Mouse (Mus musculus) kidney, adult 8-10 months (tissue): ENCODE data around the gene Cops3.

Experiments
- DNase-seq, 2 experiments: peaks; one replicate each; pipeline ENCODE4 v3.0.0; 2022

The Cops3 gene

DNA sequence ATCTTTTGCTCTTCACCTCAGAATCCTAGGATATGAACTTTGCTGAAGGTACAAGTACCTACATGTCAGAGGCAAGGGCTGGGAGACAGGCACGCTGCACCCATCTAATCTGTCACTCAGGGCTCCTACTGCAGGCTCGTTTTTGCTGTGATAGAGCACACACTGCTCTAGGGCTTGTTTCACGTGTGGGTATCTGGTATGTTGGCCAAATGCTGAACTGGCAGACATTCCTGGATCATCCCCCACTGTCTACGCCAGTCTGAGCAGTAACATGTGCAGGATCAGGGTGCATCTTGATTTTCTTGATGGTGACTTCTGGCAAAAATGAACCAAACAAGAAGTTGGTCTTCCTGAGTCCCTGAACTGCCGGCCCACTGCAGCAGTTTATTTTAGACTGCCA lies 62.4 kb downstream of the Cops3 start:
- DNase-seq = no peak

DNA sequence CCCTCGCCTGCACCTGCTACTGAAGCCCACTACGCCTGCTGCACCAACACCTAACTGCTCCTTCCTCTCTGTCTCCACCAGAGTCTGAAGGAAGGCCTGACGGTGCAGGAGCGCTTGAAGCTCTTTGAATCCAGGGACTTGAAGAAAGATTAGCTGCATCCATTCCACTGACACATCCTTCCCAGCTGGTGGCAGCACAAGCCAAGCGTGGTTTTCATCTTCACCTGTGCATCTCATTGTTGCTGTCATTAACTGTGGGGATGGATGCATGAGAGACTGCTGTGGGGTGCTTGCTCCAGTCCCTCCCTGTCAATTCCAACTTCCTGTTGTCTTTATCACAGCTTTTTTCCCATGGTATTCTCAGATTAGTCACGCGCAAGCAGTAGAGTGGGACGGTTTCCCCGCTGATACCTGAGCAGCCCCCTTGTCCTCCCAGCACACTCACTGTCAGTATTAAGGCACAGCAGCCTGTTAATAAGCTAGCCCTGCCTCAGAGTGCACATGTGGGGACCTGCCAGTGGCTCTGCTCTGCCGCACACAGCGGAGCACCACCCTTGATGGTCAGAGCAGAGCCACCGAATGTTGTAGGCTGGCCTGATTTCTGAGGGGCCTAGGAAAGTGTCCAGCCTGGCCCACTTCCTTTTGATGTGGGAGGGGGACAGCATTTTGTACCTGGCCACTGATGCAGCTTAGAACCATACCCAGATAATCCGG lies 64.0 kb downstream of the Cops3 start:
- DNase-seq = no peak

DNA sequence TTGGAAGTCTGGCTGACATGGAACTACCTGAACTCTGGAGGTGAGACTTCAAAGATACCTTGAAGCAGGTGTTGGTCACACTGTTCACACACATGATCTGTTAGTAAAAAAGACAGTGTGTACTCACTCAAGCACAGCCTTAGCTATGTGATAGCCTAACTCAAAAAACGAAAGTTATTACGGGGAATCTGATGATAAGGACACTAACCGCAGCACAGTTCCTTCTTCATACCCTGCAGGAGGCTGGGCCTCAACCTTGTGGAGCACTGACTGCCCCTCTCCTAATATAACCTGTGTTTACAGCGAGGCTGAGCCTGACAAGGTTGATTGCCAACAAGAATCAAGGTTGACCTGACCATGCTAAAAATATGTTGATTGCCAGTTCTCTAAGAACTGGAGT lies 65.1 kb downstream of the Cops3 start:
- DNase-seq = no peak

DNA sequence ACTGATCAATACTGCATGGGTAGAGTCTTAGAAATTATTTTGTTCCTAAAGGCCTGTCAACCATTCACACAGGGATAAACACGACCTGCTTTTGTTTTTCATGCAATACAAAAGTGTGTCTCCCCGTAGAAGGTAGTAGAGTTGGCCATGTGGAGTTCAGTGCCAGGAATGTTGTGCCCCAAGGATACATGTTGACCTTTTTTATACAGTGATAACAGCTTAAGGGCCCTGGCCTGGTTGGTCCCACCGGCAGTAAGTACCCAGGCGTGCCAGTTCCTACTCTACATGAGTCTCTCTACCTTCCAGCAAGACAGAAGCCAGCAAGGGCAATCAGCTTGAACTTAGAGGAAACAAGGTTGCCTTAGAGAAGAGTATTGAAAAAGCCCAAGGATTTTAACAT lies 66.7 kb downstream of the Cops3 start:
- no peak for DNase-seq

DNA sequence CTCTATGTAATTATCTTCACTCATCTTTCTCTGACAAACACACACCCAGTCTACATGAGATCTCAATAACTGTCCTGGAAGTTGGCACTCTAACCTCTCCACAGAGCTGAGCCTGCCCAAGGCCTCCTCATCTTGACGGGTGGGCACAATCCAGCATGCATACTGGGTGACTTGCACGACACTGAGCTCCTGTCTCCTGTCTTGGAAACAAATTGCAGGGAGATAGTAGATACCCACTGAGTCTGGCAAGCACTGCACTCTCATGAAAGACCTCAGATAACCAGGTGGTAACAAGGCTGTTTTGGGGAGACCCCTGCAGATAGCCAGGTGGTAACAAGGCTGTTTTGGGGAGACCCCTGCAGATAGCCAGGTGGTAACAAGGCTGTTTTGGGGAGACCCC lies 67.3 kb downstream of the Cops3 start:
- DNase-seq = no peak

DNA sequence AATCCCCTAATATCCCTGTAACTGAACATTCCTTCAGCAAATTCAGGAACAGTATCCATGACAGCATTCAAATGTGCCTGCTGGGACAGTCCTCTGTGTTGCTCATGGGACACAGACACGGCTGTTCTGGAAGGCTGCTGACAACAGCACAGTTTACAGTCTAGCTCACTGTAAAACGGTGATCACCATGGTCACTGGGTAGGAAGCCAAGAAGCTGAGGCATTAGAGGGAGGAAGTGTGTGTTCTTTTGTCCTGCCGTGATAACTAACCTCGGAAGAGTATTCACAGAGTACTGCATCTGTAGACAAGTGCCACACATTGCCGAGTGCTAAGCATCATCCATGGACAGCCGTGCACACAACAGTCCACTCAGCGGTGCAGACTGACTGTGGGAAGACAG lies 68.9 kb downstream of the Cops3 start:
- DNase-seq = no peak

DNA sequence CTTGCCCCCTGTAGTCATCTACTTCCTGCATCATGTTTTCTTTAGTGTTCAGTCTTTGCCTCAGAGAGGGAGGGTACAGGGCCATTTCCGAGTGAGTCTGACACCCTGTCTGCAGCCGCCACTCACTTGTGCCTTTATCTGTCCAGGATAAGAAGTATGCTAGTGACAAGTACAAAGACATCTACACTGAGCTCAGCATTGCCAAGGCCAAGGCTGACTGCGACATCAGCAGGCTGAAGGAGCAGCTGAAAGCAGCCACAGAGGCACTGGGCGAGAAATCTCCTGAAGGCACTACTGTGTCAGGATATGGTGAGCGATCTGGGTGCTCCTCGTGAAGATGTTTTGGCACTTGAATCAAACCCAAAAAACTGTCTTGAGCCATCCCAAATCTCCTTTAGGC lies 69.9 kb downstream of the Cops3 start:
- DNase-seq = no peak

DNA sequence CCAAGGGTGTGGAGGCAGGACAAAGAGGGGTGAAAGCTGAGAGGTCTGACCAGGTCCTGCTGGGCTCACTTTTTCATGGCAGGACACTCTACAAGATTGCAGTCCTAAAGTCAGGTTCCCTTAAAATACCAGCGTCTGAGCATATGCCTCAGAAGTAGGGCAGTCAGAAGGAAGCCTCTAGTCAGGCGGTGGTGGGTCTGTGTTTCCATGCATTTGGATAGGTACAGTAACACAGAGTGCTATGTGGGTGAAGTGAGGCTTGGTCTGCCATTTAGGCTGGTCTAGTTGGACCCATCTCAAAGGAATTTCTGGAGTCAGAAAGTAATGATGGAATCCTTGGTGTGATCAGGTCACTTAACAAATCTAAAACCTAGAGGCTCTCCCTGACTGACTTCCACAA lies 70.3 kb downstream of the Cops3 start:
- no peak for DNase-seq
